Mouse (Mus musculus): Measurements from ENCODE around the gene Pakap. TPM values are rescaled to one million over a fixed set of nuclear protein-coding genes. Genes with fewer than 3 reads are reported as not detected.

The Pakap gene
- polyA plus RNA-seq, 1 experiment from 2014 or later: 28.4 TPM

- peaks cover 7% of the 10 kb centered on the region; the same call in 1 of the 2 replicates for H3K4me1 ChIP-seq (replicated peaks; ENCODE audit: control insufficient read depth, insufficient read depth, low read length)
- no peaks in the 10 kb centered on the region for H3K9me3 ChIP-seq (ENCODE audit: control insufficient read depth, low read length)
- WGBS: 76% methylated on average over 6 of the region's 6 CpGs
- no peak overlapping the region for H3K4me2 ChIP-seq (ENCODE audit: low read length)
- H3K27me3 ChIP-seq (replicated peaks; ENCODE audit: control insufficient read depth, insufficient read depth, low read length): no peaks in the 10 kb centered on the region
- H3K9ac ChIP-seq (ENCODE audit: low read length): no peak overlapping the region
- H3K36me3 ChIP-seq (ENCODE audit: control insufficient read depth, insufficient read depth, low read length): no peaks in the 10 kb centered on the region
- DNase-seq (ENCODE audit: low spot score) (no peak), ATAC-seq (replicated peaks; ENCODE audit: low FRiP score, low TSS enrichment, low read depth) (no peak)
- no peak overlapping the region for H3K27ac ChIP-seq (ENCODE audit: low read depth)
- no peak overlapping the region for H3K4me3 ChIP-seq (ENCODE audit: low read depth, low read length)
Observed at GRCm38 (mm10) chr4:57924556-57925071, 356.6 kb downstream of the Pakap start.

- Histone ChIP-seq H3K9me3 (ENCODE audit: control insufficient read depth, low read length) (no peaks in the 10 kb centered on the region; the same call in 1 of the 2 replicates), H3K4me2 (ENCODE audit: low read length) (no peak overlapping the region), H3K27ac (ENCODE audit: low read depth) (no peak overlapping the region), H3K9ac (ENCODE audit: low read length) (no peak overlapping the region), H3K4me3 (ENCODE audit: low read depth, low read length) (no peak overlapping the region), H3K36me3 (ENCODE audit: control insufficient read depth, insufficient read depth, low read length) (no peaks in the 10 kb centered on the region), H3K4me1 (replicated peaks; ENCODE audit: control insufficient read depth, insufficient read depth, low read length) (no peaks in the 10 kb centered on the region), H3K27me3 (replicated peaks; ENCODE audit: control insufficient read depth, insufficient read depth, low read length) (no peaks in the 10 kb centered on the region)
- WGBS: 26% methylated on average over 3 of the region's 3 CpGs
- 0 out of 2 replicates have a peak, but pooled peaks have one; percentile 36 for ATAC-seq (replicated peaks; ENCODE audit: low FRiP score, low TSS enrichment, low read depth)
- DNase-seq (ENCODE audit: low spot score): no peak
Observed at GRCm38 (mm10) chr4:57927464-57928205, 359.7 kb downstream of the Pakap start.

DNA sequence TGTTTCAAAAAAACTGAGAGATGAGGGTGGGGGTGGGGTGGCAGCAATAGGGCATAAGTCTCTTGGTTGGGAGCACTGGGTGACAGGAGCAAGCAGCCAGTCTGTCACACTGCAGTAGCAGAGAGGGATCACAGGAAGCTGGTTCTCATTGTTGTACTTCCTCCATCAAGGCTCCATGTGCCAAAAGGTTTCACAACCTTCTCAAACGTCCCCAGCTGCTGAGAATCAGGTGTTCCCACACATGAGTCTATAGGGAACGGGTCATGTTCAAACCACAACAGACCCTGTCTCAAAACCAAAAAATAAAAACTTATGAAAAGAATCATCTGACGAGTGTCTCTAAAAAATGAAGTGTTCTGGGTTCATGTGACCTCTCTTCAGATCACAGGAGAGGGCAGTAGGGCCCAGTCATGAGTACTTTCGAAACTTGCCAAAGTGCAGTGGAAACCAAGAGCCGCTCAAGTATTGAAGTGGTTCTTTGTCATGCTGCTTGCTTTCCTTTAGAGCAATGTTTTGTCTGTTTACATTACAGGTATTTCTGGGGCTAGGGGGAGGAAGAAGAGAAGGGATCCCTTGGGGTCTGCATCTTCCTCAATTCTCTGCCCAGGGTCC lies 362.7 kb downstream of the Pakap start:
- H3K9me3 ChIP-seq (ENCODE audit: control insufficient read depth, low read length): no peaks in the 10 kb centered on the region; the same call in 1 of the 2 replicates
- DNase-seq (ENCODE audit: low spot score): no peak
- 67% methylated on average over 5 of the region's 5 CpGs for WGBS
- no peaks in the 10 kb centered on the region for H3K27me3 ChIP-seq (replicated peaks; ENCODE audit: control insufficient read depth, insufficient read depth, low read length)
- H3K4me2 ChIP-seq (ENCODE audit: low read length): no peak overlapping the region
- H3K4me3 ChIP-seq (ENCODE audit: low read depth, low read length): no peak overlapping the region
- H3K27ac ChIP-seq (ENCODE audit: low read depth): no peak overlapping the region
- ATAC-seq (replicated peaks; ENCODE audit: low FRiP score, low TSS enrichment, low read depth): no peak
- no peak overlapping the region for H3K9ac ChIP-seq (ENCODE audit: low read length)
- no peaks in the 10 kb centered on the region for H3K36me3 ChIP-seq (ENCODE audit: control insufficient read depth, insufficient read depth, low read length)
- no peaks in the 10 kb centered on the region for H3K4me1 ChIP-seq (replicated peaks; ENCODE audit: control insufficient read depth, insufficient read depth, low read length)

- no peaks in the 10 kb centered on the region for H3K27me3 ChIP-seq (replicated peaks; ENCODE audit: control insufficient read depth, insufficient read depth, low read length)
- H3K4me3 ChIP-seq (ENCODE audit: low read depth, low read length): no peak overlapping the region
- H3K9ac ChIP-seq (ENCODE audit: low read length): no peak overlapping the region
- no peaks in the 10 kb centered on the region for H3K36me3 ChIP-seq (ENCODE audit: control insufficient read depth, insufficient read depth, low read length)
- no peaks in the 10 kb centered on the region for H3K4me1 ChIP-seq (replicated peaks; ENCODE audit: control insufficient read depth, insufficient read depth, low read length)
- ATAC-seq (replicated peaks; ENCODE audit: low FRiP score, low TSS enrichment, low read depth) (no peak), DNase-seq (ENCODE audit: low spot score) (no peak)
- H3K9me3 ChIP-seq (ENCODE audit: control insufficient read depth, low read length): no peaks in the 10 kb centered on the region; the same call in 1 of the 2 replicates
- 76% methylated on average over 5 of the region's 5 CpGs for WGBS
- no peak overlapping the region for H3K4me2 ChIP-seq (ENCODE audit: low read length)
- no peak overlapping the region for H3K27ac ChIP-seq (ENCODE audit: low read depth)
Observed at GRCm38 (mm10) chr4:57934181-57934580, 366.2 kb downstream of the Pakap start.

- WGBS: 76% methylated on average over 6 of the region's 6 CpGs
- no peak overlapping the region for H3K9ac ChIP-seq (ENCODE audit: low read length)
- no peak overlapping the region for H3K27ac ChIP-seq (ENCODE audit: low read depth)
- H3K4me1 ChIP-seq (replicated peaks; ENCODE audit: control insufficient read depth, insufficient read depth, low read length): no peaks in the 10 kb centered on the region
- H3K9me3 ChIP-seq (ENCODE audit: control insufficient read depth, low read length): no peaks in the 10 kb centered on the region; the same call in 1 of the 2 replicates
- ATAC-seq (replicated peaks; ENCODE audit: low FRiP score, low TSS enrichment, low read depth): no peak
- H3K4me2 ChIP-seq (ENCODE audit: low read length): no peak overlapping the region
- DNase-seq (ENCODE audit: low spot score): no peak
- H3K27me3 ChIP-seq (replicated peaks; ENCODE audit: control insufficient read depth, insufficient read depth, low read length): no peaks in the 10 kb centered on the region
- H3K36me3 ChIP-seq (ENCODE audit: control insufficient read depth, insufficient read depth, low read length): no peaks in the 10 kb centered on the region
- no peak overlapping the region for H3K4me3 ChIP-seq (ENCODE audit: low read depth, low read length)
Observed at GRCm38 (mm10) chr4:57937292-57937691, 369.3 kb downstream of the Pakap start.

DNA sequence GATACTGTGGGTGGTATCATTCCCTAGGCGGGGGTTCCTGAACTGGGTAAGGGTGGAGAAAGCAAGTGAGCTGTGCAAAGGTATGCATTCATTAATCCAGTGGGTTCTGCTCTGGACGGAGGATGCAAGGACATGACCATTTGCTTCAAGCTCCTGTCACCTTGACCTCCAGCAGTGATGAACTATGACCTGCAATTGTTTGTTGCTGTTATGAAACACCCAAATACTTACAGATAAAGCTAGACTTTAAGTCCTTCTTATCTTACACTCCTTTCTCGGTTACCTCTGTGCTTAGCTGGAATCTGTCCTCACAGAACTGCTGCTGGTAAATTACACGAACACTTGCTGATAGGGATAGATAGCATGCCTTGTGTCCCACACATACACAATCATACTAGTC lies 372.7 kb downstream of the Pakap start:
- no peak overlapping the region for H3K4me2 ChIP-seq (ENCODE audit: low read length)
- H3K9ac ChIP-seq (ENCODE audit: low read length): no peak overlapping the region
- WGBS: 81% methylated on average over 4 of the region's 4 CpGs
- DNase-seq (ENCODE audit: low spot score): peak; percentile 18
- no peaks in the 10 kb centered on the region for H3K9me3 ChIP-seq (ENCODE audit: control insufficient read depth, low read length)
- H3K4me1 ChIP-seq (replicated peaks; ENCODE audit: control insufficient read depth, insufficient read depth, low read length): no peaks in the 10 kb centered on the region
- no peaks in the 10 kb centered on the region for H3K27me3 ChIP-seq (replicated peaks; ENCODE audit: control insufficient read depth, insufficient read depth, low read length)
- no peak for ATAC-seq (replicated peaks; ENCODE audit: low FRiP score, low TSS enrichment, low read depth)
- no peak overlapping the region for H3K4me3 ChIP-seq (ENCODE audit: low read depth, low read length)
- H3K27ac ChIP-seq (ENCODE audit: low read depth): no peak overlapping the region
- H3K36me3 ChIP-seq (ENCODE audit: control insufficient read depth, insufficient read depth, low read length): peaks cover 29% of the 10 kb centered on the region

DNA sequence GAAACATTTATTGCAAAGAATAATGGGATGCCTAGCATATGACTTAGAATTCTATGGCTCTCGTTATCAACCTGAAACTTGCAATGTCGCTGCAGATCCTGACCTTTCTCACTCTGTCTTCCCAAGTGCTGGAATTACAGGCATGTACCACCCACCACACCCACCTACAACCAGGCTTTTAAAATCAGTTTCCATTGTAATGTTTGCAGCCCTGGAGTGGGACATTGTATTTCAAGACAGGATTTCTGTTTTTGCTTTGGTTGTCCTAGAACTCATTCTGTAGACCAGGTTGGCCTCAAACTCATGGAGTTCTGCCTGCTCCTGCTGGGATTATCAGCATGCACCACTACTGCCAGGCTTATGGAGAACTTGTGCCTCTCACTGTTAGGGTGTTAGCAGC lies 374.9 kb downstream of the Pakap start:
- ATAC-seq (replicated peaks; ENCODE audit: low FRiP score, low TSS enrichment, low read depth) (no peak), DNase-seq (ENCODE audit: low spot score) (peak; percentile 41)
- H3K9me3 ChIP-seq (ENCODE audit: control insufficient read depth, low read length): no peaks in the 10 kb centered on the region
- no peak overlapping the region for H3K27ac ChIP-seq (ENCODE audit: low read depth)
- H3K4me3 ChIP-seq (ENCODE audit: low read depth, low read length): no peak overlapping the region
- H3K4me2 ChIP-seq (ENCODE audit: low read length): no peak overlapping the region
- H3K9ac ChIP-seq (ENCODE audit: low read length): no peak overlapping the region
- H3K36me3 ChIP-seq (ENCODE audit: control insufficient read depth, insufficient read depth, low read length): peaks cover 49% of the 10 kb centered on the region
- 89% methylated on average over 2 of the region's 2 CpGs for WGBS
- peaks cover 5% of the 10 kb centered on the region; the same call in 1 of the 2 replicates for H3K4me1 ChIP-seq (replicated peaks; ENCODE audit: control insufficient read depth, insufficient read depth, low read length)
- no peaks in the 10 kb centered on the region for H3K27me3 ChIP-seq (replicated peaks; ENCODE audit: control insufficient read depth, insufficient read depth, low read length)
